Mouse (Mus musculus): ENCODE measurements around the gene Rad9a.

GRCm38 (mm10) chr19:4145936-4146335, 55.5 kb downstream of the Rad9a start:
- TF ChIP-seq POLR2AphosphoS2 (IDR thresholded peaks at IDR 0.05; ENCODE audit: insufficient read length, low read depth) (no peak), POLR2A (IDR thresholded peaks at IDR 0.05; ENCODE audit: insufficient read length, low read depth) (no peak), MYOD1 (IDR thresholded peaks at IDR 0.05; ENCODE audit: control insufficient read depth in 1 of 3, insufficient read length in 2 of 3, low read depth in 2 of 3) (no peak), CEBPB (IDR thresholded peaks at IDR 0.05; ENCODE audit: insufficient read depth, poor library complexity, severe bottlenecking) (no peak)
